Mouse (Mus musculus) adrenal gland, adult 18-20 months (tissue): ENCODE measurements around the gene Wwc1. TPM values are rescaled to one million over a fixed set of nuclear protein-coding genes. Genes with fewer than 3 reads are reported as not detected.
A peak's percentile ranks its signal among the peaks of the same experiment; 100 is the strongest.

Experiments used
- DNase-seq, 2 experiments: peaks; one replicate each; pipeline ENCODE4 v3.0.0; 2021 to 2022; ENCODE audit warnings: low spot score in 2 of 2
- total RNA-seq, 2 experiments: library from RNA; stranded (reverse); gene quantifications; 1 replicate in 1 of 2; 2 replicates in 1 of 2; pipeline ENCODE4 v1.2.3; 2021

Gene Wwc1
- total RNA-seq, 2 experiments from 2014 or later: 64.0 to 84.7 TPM

- DNase-seq: no peak
These were observed 41.4 kb downstream of the Wwc1 start for GRCm38 (mm10) chr11:35938790-35939385.

GRCm38 (mm10) chr11:35935645-35936044, 44.7 kb downstream of the Wwc1 start:
- no peak for DNase-seq

- DNase-seq: no peak
These were observed 45.2 kb downstream of the Wwc1 start for GRCm38 (mm10) chr11:35935133-35935532.

DNA sequence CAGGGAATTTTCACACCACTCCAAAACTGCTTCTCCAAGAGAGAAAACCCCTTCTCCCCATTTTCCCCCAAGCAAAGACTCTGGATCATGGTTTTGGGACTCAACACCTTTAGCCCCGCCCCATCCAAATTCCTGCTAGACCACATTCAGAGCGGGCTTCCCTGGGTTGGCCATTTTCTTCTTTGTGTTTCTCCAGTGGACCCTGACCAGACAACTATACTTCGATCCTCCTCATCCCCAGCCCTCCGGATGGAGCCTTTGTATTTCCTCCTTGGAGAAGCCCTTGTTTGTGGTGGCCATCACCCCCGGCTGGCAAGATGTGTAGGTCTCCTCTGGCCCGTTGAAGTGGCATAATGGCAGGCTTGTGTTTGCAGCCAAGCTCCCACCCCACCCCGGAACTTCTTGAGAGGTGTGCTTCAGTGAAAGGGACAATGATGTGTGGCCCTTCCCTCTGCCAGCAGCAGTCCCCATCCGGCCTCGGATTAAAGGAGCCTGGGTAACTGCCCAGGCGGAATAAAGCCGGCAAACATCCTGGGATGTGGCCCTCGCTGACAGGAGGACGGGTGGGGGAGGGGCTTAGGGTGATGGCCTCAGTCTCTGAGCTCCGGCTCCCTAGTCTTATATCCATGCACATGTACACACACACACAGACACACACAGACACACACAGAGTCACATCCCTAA, 46.8 kb downstream of the Wwc1 start:
- no peak for DNase-seq

DNA sequence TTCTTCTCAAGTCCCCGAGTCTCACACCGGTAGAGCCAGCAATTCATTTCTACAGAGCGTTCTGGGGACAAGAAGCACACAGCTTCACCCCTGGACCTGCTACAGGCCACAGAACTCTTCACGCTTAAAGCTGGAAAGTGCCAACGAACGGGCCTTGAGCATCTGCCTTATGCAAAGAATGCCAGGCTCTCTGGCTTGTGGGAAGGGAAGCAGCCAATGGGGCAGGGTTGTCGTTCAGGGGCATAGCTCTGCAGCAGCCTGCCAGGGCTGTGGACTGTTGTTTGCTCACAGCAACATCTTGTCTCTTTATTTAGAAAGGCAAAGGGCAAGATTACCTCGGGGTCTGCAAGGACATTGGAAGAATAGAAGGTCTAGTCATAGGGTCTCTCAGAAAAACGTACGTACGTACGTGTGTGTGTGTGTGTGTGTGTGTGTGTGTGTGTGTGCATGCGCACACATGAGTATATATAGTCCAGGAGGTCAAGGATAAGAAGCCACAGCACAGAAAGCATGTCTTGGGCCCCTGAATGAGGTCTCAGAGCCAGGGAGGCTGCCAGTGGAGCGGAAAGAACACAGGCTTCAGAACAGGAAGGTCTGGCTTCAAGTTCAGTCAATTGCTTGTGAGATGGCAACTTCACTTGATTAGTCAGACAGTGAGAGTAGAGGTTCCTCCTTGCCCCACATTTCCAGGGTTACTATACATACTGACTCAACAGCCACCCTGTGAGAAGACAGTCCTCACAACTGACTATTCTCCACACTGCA, 48.0 kb downstream of the Wwc1 start:
- DNase-seq: no peak

- DNase-seq: no peak
These were observed 49.7 kb downstream of the Wwc1 start for GRCm38 (mm10) chr11:35930511-35931060.

GRCm38 (mm10) chr11:35928453-35928852, 51.9 kb downstream of the Wwc1 start:
- no peak for DNase-seq

DNA sequence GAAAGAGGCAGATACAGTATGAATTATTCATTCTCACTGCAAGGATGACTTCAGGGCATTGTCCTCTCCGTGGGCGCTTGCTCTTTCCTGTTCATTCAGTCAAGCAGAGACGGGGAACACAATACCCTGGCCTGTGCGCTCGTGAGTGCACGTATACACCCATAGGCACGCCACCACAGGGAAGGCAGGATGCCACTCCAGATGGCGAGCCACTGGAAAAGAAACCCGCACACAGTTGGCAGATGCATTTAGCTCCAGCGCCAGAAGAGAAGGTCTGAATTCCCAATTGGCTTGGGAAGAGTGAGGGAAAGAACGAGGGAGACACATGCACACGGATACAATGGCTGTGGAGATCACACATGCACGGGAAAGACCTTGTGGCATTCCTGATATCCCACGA, 53.0 kb downstream of the Wwc1 start:
- no peak for DNase-seq

- DNase-seq: no peak
These were observed 54.7 kb downstream of the Wwc1 start for GRCm38 (mm10) chr11:35925592-35925991.

GRCm38 (mm10) chr11:35922205-35922873, 58.0 kb downstream of the Wwc1 start:
- peak in 1 of 2 experiments; percentile 32 for DNase-seq

DNA sequence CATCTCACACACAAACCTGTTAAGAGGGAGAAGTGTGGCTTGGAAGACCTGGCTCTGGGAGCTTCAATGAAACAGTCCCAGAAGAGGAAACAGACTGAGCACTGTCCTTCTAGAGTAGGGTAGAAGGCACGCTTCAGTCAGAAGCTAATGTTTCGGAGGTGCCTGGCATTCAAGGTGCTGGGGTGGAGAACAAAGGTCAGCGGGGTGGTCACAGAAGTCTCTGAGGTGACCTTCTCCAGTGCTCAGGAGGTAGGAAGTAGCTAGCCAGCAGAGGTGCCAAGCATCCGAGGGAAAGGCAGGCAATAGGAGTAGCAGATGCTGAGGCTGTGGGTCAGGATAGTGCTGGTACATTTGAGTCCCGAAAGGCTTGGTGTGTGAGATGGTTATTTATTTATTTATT, 59.6 kb downstream of the Wwc1 start:
- no peak for DNase-seq

- DNase-seq: no peak
These were observed 60.3 kb downstream of the Wwc1 start for GRCm38 (mm10) chr11:35919856-35920503.

DNA sequence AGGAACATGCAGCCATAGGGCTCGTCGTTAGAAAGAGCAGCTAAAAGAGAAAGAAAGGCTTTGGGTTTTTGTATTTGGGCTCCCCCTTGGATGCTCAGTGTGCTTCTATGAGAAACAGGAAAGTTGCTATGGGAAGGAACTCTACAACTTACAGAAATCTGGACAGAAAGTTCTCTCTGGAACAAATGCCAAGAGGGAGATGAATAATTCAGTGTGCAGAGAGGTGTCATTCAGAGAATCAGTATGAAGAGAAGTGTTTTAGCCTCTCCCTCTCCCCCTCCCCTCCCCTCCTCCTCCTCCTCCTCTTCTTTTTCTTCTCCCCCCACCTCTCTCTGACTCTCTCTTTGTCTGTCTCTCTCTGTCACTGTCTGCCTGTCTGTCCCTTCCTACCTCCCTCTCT, 60.9 kb downstream of the Wwc1 start:
- no peak for DNase-seq

DNA sequence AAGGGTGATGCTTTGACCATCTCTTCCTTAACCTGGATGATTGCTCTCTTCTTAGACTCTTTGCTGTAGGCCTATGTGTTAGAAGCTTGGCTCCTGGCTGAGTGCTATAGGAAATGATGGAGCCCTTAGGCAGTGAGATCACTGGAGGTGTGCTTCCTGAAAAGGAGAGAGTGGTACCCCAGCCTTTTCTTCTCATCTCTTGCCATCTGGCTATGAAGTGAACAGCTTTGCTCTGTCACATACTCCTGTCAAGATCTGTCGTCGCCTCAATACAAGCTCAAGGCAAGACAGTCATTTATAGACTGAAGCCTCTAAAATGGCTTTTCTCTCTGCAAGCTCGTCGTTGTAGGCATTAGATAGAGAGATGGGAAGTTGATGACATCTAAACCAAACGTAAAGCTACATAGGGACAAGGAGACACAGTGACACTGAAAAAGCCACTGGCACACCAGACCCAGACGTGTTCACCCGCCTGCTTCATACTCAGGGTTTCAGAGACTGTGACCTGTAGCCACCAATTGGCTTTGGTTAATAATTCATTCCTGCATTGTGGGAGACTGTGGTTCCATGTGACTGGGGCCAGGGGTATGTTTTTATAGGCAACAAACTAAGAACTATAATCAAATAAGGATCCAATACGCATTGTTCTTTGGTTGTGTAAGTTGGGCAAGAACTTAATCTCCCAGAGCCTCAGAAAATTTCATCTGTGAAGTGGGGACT, 63.7 kb downstream of the Wwc1 start:
- no peak for DNase-seq

DNA sequence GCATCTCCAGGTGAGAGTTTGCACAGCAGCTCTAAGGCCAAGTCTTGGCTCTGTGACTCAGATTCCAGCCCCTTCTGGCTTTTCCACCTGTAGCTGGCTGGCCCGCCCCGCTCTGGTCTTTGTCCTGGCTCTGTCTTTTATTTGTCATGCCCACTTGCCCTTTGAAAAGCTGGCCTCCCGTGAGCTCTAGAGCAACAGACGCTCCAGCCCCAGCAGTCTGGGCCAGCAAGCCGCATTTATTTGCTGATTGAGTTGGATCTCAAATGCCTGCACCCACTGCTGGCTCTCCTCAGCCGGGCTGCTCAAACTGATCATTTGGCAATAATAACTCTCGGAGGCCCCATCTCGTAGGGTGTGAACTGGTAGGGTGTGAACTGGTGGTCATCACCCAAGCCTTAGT, 64.8 kb downstream of the Wwc1 start:
- DNase-seq: no peak

- DNase-seq: no peak
These were observed 66.8 kb downstream of the Wwc1 start for GRCm38 (mm10) chr11:35913418-35914044.

DNA sequence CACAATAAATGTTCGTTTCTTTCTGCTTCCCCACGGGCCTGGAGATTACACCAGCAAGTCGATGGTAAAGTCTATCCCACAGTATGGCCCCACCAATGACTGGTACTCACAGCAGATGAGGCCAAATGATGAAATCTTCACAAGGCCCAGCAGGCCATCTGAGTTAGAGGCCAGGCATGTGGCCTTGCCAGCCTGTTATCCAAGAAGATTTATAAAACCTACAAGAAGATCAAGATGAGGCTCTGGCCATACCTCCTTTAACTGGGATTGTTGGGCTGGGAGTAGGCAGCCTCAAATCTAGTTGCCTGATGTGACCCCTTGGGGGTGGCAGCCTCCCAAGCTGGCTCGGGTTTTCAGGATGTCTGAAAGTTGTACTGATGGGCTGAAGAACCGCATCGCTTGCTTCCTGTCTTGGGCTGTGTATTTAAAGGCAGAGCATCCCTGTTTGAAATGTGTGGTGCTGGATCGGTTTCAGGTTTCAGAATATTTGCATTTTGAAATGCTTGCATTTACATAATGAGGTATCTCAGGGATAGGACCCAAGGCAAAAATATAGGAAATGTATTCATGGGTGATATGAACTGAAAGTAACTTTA, 75.3 kb downstream of the Wwc1 start:
- DNase-seq: peak in 1 of 2 experiments; percentile 17

GRCm38 (mm10) chr11:35903079-35903478, 77.2 kb downstream of the Wwc1 start:
- no peak for DNase-seq

GRCm38 (mm10) chr11:35899946-35900345, 80.4 kb downstream of the Wwc1 start:
- DNase-seq: no peak
